Mouse (Mus musculus) layer of hippocampus, adult 2 months (tissue): ENCODE measurements around the gene Cuzd1. TPM values are rescaled to one million over a fixed set of nuclear protein-coding genes. Genes with fewer than 3 reads are reported as not detected.

Source experiments
- DNase-seq, 2 experiments: peaks; one replicate each; pipeline ENCODE4 v3.0.0; 2022; ENCODE audit warnings: low spot score in 2 of 2
- H3K27ac ChIP-seq: fragments of 200-600 bp; 2 replicates; pipeline ENCODE4 v1.8.1; 2022
- H3K4me3 ChIP-seq: fragments of 200-600 bp; 2 replicates; pipeline ENCODE4 v1.8.1; 2022; ENCODE audit warnings: mild to moderate bottlenecking
- CTCF ChIP-seq: fragments of 200-600 bp; conservative IDR thresholded peaks from 2 replicates; pipeline ENCODE4 v1.8.1; 2022; ENCODE audit warnings: antibody characterized with exemption, mild to moderate bottlenecking, moderate library complexity
- long read RNA-seq, 2 experiments: library from polyadenylated mRNA; stranded (forward); transcript quantifications; one replicate each; pipeline ENCODE4 v2.0.0; 2021; ENCODE audit warnings: borderline mapping rate in 2 of 2
- total RNA-seq, 2 experiments: library from RNA; stranded (reverse); gene quantifications; 2 replicates each; pipeline ENCODE4 v1.2.3; 2021

The Cuzd1 gene
- under 1 TPM in 1 of 2 experiments, not detected in 1; 0.15 TPM for total RNA-seq
- long read RNA-seq, experiment 1: 0 reads
- long read RNA-seq, experiment 2: 0 reads

GRCm38 (mm10) chr7:131322192-131322591 is at the start of gene Cuzd1:
Gene Cuzd1 (minus strand): TSS chr7:131322292.
- no peak for TF ChIP-seq CTCF
- no peak for DNase-seq
- Histone ChIP-seq H3K4me3 (no peak within 1 kb of the TSS), H3K27ac (no peak within 1 kb of the TSS)

- H3K27ac ChIP-seq: peak overlapping the region; percentile 100
- H3K4me3 ChIP-seq: peak overlapping the region; percentile 67
- DNase-seq: no peak
- TF ChIP-seq CTCF: no peak
Measured at GRCm38 (mm10) chr7:131371470-131371860, 49.4 kb upstream of the Cuzd1 start.

- Histone ChIP-seq H3K4me3 (peak within 1 kb of the TSS; percentile 67), H3K27ac (peak within 1 kb of the TSS; percentile 100)
- peak; percentile 86 to 87 for DNase-seq
- TF ChIP-seq CTCF: peak; percentile 98
Measured at GRCm38 (mm10) chr7:131370648-131371469, 48.8 kb upstream of the Cuzd1 start, which contains the start of gene Pstk. Gene Pstk (plus strand): TSS chr7:131371141.

DNA sequence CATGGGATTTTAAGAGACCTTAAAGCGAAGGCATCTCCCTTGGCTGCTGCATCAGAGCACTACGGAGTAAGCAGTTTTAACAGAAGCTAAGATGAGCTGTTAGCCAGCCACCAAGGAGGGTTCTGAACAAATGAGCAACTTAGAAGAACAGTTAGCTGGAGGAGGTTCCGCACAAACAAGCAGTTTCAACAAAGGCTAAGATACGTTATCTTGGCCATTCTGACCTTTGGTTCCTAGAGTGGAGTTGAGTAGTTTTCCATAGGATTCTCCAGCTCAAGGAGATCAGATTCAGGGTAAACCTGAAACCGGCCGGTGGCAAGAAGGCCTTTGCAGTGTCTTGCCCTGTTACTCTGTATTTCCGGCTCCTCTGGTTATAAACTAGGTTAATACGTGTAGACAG is 42.0 kb upstream of the Cuzd1 start:
- TF ChIP-seq CTCF: no peak
- H3K4me3 ChIP-seq: no peak overlapping the region
- no peak overlapping the region for H3K27ac ChIP-seq
- no peak for DNase-seq

DNA sequence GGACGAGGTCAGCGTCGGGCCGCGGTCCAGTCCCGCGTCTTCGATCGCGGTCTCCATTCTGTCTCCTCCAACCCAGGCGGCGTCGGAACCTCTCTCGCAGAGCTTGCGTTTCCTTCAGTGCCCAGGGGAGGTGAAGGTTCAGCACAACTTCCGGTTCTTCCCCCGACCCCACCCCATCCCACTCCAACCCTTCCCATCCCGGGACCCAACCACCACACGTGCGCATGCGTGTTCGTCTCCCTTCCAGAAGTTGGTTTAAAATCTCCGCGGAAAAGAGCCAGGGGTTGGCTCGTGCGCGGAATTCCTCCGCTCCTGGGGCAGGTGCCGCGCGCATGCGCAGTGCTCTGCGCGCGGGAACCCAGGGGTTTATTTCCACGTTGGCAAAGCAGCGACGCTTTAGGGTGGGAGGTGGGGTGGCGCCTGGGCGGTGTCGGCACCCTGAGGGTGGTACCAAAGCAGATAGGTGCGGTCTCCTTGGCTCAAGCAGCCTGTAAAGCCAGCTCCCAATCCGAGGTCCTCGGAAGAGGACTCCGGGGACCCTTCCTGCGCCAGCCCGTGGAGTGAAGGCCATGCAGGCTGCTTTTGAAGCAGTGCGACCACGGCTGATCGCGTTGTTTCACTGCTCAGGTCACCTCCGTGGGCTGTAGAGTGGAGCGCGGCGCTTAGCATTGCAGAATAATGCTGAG is 40.7 kb upstream of the Cuzd1 start, which contains the start of gene 2310057M21Rik:
Gene 2310057M21Rik, minus strand, starts transcription at position 145 of the 686 bp plus-strand sequence.
- TF ChIP-seq CTCF: no peak; the same call in 1 of the 2 replicates
- Histone ChIP-seq H3K4me3 (peak within 1 kb of the TSS; percentile 77), H3K27ac (peak within 1 kb of the TSS; percentile 96)
- peak; percentile 96 for DNase-seq

GRCm38 (mm10) chr7:131362269-131362614 is 40.1 kb upstream of the Cuzd1 start:
- no peak for TF ChIP-seq CTCF
- Histone ChIP-seq H3K4me3 (peak overlapping the region; percentile 77), H3K27ac (peak overlapping the region; percentile 96)
- no peak for DNase-seq

DNA sequence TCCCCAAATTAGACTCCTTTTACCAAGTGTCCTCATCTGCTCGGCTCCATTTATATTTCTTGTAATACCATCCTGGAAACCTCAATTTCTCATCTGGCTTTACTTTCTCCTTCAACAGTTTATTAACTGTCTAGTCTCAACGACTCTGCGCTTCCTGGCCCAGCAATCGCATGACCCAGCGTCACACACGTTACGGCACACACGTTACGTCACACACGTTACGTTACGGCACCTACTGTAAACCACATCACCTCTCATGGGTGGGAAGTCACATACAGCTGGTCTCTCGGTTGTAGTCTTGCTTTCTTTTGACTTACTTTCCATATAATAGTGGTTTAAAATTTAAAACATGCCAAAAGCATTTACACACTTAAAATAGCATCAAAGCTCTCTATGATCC is 34.0 kb upstream of the Cuzd1 start:
- Histone ChIP-seq H3K4me3 (no peak overlapping the region), H3K27ac (no peak overlapping the region)
- DNase-seq: no peak
- TF ChIP-seq CTCF: no peak

DNA sequence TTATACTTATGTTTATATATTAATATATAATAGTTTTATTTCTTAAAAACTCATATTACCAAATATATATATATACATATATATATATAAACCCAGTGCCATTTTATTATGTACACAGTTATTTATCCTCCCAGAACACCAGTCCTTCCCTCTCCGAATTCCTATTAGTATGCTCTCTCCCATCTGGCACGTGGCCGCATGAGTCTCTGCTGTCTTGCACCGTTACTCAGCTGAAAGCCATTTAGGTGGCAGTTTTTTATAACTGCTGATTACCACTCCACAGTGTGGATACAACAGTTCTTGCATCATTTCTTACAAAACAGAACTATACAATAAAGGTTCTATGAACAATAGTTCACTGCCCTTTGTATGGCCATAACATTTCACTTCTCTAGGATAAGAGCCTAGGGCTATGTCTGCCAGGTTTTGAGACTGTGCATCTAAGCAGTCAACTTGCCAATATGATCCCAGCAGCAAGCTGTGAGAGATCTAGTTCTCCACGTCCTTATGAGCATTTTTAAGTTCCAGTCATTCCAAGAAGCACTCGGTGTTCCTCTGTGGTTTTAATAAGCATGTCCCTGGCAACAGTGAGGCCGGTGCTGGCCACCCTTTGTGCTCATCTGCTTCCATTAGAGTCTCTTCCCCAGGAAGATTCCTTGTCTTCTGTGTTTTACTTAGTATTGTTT is 23.9 kb upstream of the Cuzd1 start:
- no peak overlapping the region for H3K4me3 ChIP-seq
- no peak for TF ChIP-seq CTCF
- H3K27ac ChIP-seq: no peak overlapping the region
- no peak for DNase-seq

- H3K27ac ChIP-seq: no peak overlapping the region
- TF ChIP-seq CTCF: no peak
- DNase-seq: no peak
- no peak overlapping the region for H3K4me3 ChIP-seq
Measured at GRCm38 (mm10) chr7:131337502-131338068, 15.5 kb upstream of the Cuzd1 start.

- no peak within 1 kb of the TSS for H3K27ac ChIP-seq
- TF ChIP-seq CTCF: no peak
- no peak for DNase-seq
Measured at GRCm38 (mm10) chr7:131333564-131333963, 11.5 kb upstream of the Cuzd1 start, which contains the start of gene Fam24a. Gene Fam24a (plus strand): TSS chr7:131333864.

GRCm38 (mm10) chr7:131331688-131332087 is 9.6 kb upstream of the Cuzd1 start:
- DNase-seq: no peak
- H3K4me3 ChIP-seq: no peak overlapping the region
- H3K27ac ChIP-seq: no peak overlapping the region
- no peak for TF ChIP-seq CTCF

More at GRCm38 (mm10) chr7:131333564-131333963, 11.5 kb upstream of the Cuzd1 start, which contains the start of gene Fam24a:
- H3K4me3 ChIP-seq: no peak within 1 kb of the TSS

GRCm38 (mm10) chr7:131329416-131329815 is 7.3 kb upstream of the Cuzd1 start, which contains the start of gene Fam24b:
Gene Fam24b (minus strand): TSS chr7:131329516.
- DNase-seq: no peak
- H3K4me3 ChIP-seq: no peak within 1 kb of the TSS
- no peak within 1 kb of the TSS for H3K27ac ChIP-seq
- no peak for TF ChIP-seq CTCF
